Mouse (Mus musculus) lung, postnatal 10 days (tissue): ENCODE measurements at regions not wholly inside any gene's neighbourhood (a gene's known extent, or its start where the extent isn't known, plus 50 kb on each side); places are given as distances from the start of the nearest gene placed in this dataset.

Experiments
- DNase-seq: peaks from one replicate; pipeline ENCODE4 v3.0.0; 2021

GRCm38 (mm10) chr3:81279266-81279665 lies 243.1 kb downstream of the Pdgfc start:
- DNase-seq = no peak

DNA sequence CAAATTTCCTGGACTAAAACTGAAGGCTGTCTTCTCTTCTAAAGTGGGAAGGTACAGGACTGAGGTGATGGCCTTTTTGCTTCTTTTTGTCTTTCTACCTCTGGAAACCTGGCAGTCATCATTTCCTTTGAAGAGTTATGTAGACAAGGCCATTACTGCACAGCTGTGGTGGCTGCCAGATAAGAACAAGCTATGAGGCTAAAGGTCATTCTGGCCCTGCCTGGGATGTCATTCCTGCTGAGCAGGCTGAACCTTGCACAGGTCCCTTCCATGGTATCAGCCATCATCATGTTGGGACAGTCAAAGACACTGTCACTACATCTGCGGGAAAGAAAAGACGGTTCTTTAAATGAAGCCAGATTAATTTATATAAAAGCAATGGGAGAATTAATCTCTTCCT lies 253.5 kb downstream of the Pdgfc start:
- no peak for DNase-seq

DNA sequence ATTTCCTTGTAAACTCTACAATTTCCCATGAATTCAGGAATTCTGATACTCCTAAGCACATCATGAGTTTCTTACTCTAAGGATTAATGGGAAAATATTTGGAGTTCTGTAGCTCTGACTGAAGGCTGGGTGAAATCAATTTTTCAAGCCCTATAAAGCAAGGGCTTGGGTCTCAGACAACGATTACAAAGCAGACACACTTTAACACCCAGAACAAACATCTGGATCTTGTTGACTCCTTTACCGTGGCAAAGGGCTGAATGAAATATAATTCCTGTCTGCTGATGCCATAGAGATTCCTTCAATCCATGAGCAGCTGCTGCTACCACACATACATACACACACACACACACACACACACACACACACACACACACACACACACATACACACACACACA lies 256.2 kb downstream of the Pdgfc start:
- DNase-seq = no peak

DNA sequence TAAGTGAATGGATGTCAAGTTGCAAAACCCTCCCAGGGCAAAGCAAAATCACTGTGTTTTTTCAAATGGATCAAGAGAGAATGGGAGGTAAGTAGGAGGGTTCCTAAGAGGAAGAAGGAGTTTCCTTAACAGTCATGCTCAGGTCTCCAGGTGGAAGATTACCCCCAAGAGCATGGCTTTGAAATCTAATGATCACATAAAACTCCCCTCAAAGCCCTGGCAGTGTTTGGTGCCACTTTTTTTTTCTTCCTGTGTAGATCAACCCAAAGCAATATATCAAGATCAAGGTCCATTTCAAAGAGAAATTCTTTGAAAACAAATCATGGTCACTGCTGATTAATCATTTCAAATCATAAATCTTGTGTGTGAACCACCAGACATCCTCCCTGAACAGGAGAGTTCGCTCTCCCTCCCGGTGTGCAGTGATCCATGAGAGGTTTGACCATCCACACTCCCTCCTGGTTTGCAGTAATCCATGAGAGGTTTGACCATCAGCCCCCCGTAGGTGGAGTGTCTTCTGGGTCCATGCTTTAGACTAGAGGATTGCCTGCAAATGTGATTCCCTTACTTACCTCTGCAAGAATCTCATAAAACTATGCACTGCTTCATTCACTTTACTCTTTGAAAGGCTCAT lies 257.1 kb downstream of the Pdgfc start:
- DNase-seq = no peak

DNA sequence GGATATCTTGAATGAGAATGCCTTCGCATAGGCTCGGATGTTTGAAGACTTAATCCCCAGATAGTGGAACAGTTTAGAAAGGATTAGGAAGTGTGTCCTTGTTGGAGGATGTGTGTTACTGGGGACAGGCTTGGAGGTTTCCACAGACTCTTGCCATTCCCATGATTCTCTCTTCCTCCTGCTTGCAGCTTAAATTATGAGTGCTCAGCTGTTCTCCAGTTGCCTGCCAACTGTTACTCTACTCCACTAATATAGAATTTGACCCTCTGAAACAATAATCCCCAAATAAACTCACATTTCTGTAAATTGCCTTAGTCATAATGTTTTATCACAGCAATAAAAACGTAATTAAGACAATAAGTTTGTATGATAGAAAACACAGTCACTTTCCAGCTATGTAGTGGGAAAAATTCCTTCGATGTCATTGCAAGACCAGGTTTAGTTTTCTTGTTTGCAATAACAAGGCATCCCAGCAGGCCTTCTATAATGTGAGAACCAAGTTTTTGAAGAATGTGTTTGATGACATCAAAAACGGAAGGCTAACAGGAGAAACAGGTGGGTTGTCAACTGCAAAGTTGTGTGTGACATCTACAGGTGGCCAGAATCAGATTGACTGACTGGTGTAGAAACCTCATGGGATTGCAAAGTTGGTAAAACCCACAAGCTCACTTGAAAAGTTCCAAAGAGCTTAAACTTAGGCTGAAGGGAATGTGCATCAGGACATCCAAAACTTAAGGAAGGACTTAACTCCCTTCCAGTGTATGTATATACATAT lies 268.0 kb downstream of the Pdgfc start:
- DNase-seq = no peak

DNA sequence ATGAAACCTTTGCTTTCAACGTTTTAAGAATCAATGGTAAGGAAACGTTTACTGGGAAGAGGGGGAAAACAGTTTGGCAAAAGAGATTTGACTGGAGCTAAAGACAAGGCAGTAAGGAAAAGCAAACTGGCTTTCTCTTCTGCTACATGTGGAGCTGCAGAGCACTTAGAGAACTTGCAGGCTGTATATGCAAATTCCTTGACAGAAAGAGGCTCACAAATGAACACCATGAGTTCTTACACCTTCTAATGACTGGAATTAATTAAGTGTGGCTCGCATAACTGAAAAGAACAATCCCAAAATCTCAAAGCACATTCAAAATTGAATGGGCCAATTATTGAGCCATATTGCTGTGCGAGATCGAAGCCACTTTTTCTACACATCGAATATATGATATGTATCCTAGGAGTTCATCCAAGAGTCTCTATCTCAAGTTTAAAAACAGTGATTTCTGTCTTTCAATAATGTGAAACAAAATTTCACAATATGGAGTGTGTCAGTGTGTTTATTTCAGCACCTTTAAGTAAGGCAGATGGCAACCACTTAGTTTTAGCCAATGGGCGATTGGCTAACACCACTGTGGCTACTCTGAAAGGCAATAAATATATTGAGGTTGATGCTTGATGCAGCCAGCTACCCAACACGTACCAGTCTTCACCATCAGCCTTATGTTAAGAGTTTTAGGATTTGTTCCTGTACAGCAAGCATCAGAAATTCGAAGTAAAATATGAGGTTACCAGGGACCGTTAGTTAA lies 269.4 kb downstream of the Pdgfc start:
- no peak for DNase-seq

GRCm38 (mm10) chr3:81326866-81327265 lies 290.6 kb downstream of the Pdgfc start:
- no peak for DNase-seq

DNA sequence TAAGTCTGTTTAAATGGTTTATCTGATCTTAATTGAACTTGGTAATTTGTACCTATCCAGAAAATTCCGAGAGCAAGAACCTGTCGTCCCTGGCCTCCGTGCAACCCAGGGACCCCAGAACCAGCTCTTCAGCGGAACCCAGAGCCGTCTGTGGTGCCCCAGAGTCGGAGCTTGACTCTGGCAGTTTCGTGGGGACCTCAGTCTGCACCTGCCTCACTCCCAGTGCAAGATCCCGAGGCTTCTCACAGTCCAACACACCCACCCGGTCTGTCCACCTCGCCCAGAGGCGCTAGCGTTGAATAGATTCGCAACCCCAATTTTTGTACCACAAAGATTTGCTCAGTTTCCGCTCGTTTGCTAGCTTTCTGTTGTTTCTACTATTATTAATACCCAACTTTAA lies 315.5 kb downstream of the Pdgfc start:
- DNase-seq = no peak

- DNase-seq = no peak
Observed at GRCm38 (mm10) chr3:81367918-81368317, 331.7 kb downstream of the Pdgfc start.

- no peak for DNase-seq
Observed at GRCm38 (mm10) chr3:81368642-81369041, 332.4 kb downstream of the Pdgfc start.

GRCm38 (mm10) chr3:81369742-81370141 lies 333.5 kb downstream of the Pdgfc start:
- no peak for DNase-seq

DNA sequence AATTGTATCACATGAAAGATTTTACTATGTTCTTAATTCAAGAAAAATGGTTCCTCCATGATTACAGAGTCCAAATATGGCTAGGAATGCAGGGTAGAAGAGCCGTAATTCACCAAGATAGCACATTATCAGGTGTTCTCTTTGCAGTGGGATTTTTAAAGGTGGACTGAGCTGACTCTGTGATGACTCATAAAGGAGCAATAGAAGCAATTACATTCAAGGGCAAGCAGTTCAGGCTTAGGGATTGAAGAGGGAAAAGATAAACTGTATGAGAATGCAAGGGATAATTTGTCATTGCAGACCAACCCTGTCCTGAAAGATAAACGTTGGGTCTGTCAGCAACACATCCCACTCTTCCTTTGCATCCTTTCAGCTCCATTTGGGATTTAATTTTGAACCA lies 339.8 kb downstream of the Pdgfc start:
- no peak for DNase-seq

GRCm38 (mm10) chr3:81377466-81377865 lies 341.2 kb downstream of the Pdgfc start:
- DNase-seq = peak; percentile 2

- DNase-seq = no peak
Observed at GRCm38 (mm10) chr3:81379362-81379761, 343.1 kb downstream of the Pdgfc start.

DNA sequence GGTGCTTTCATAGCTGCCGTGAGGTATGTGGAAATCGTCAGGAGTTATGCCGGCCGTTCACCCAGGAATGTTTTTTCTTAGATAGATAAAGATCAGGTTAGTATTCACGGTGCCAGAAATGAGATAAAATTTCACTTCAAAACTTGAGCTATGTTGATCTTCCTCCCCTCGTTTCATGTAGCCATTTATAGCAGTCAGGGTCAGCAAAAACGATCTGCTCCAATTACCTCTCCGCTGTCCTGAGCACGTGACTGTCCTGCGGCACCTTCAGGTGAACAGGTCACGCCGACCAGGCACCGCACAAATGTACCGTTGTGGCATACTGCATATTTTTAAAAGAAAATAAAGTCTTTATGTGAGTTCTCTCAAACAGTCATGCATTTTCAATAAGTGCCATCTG lies 350.7 kb downstream of the Pdgfc start:
- no peak for DNase-seq

GRCm38 (mm10) chr3:81387634-81388033 lies 351.4 kb downstream of the Pdgfc start:
- no peak for DNase-seq

- no peak for DNase-seq
Observed at GRCm38 (mm10) chr3:81397212-81397611, 361.0 kb downstream of the Pdgfc start.

- no peak for DNase-seq
Observed at GRCm38 (mm10) chr3:81401028-81401427, 364.8 kb downstream of the Pdgfc start.

DNA sequence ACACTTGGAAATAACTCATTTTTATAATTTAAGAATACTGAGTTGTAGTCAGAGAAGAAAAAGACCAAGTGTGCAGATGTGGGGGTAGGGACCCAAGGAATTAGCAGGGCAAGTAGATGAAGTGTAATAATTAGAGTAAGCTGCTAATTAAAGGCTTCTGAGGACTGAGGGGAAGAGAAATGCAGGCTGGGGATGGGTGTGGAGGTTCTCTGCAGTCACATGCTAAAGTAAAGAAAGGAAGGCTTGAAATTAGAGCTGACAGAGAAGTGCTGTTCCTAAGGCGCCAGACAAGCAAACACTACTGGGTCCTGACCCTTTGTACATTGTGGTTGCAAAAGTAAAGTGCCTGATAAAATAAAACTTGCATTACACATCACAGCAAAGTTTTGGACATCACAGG lies 372.7 kb downstream of the Pdgfc start:
- no peak for DNase-seq

DNA sequence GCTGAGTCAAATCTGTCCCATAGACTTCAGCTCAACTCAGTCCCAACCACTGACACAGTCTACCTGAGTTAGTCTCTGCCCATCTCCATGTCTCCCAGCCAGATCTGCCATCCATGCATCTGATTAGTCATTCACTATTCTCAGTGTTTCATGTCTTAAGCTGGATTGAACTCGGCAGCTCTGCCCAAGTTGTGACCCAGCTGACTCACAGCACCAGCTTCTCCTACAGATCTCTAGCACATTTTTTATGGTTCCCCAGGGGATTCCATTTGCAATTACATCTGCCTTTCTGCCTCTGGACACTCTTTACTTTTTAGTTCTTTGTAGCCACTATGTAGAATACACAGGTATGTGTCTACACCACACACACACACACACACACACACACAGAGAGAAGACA lies 385.7 kb downstream of the Pdgfc start:
- DNase-seq = no peak

- DNase-seq = no peak
Observed at GRCm38 (mm10) chr3:81426765-81427164, 390.5 kb downstream of the Pdgfc start.
